Mouse (Mus musculus) stomach, postnatal 0 days (tissue): ENCODE measurements around the gene Apoa4. TPM values are rescaled to one million over a fixed set of nuclear protein-coding genes. Genes with fewer than 3 reads are reported as not detected.
A peak's percentile ranks its signal among the peaks of the same experiment; 100 is the strongest.

Experiments used
- ATAC-seq: fragments of 200-750 bp; cut with Nextera tagmentation; 2 replicates; pipeline ENCODE4 v1.8.0; 2017; ENCODE audit not compliant: low FRiP score, low TSS enrichment
- DNase-seq: peaks from one replicate; pipeline ENCODE4 v3.0.0-alpha.2; 2016; ENCODE audit warnings: low spot score
- H3K27ac ChIP-seq: fragments of 300-500 bp; sonication (generic); replicated peaks from 2 replicates; pipeline ENCODE4 v1.5.1; 2014; ENCODE audit warnings: mild to moderate bottlenecking, control low read depth
- H3K27me3 ChIP-seq: fragments of 300-500 bp; sonication (generic); 2 replicates; pipeline ENCODE4 v1.6.1; 2014; ENCODE audit warnings: low read length; ENCODE audit not compliant: control insufficient read depth, insufficient read depth
- H3K36me3 ChIP-seq: fragments of 300-500 bp; sonication (generic); 2 replicates; pipeline ENCODE4 v1.6.1; 2014; ENCODE audit warnings: low read length, mixed read lengths; ENCODE audit not compliant: control insufficient read depth, insufficient read depth
- H3K4me1 ChIP-seq: fragments of 300-500 bp; sonication (generic); replicated peaks from 2 replicates; pipeline ENCODE4 v1.6.1; 2014; ENCODE audit warnings: antibody characterized with exemption; ENCODE audit not compliant: control insufficient read depth, insufficient read depth
- H3K4me2 ChIP-seq: fragments of 300-500 bp; sonication (generic); replicated peaks from 2 replicates; pipeline ENCODE4 v1.6.1; 2014; ENCODE audit warnings: low read depth, mild to moderate bottlenecking, control low read depth, moderate library complexity
- H3K4me3 ChIP-seq: fragments of 300-500 bp; sonication (generic); 2 replicates; pipeline ENCODE4 v1.5.1; 2014; ENCODE audit warnings: low read depth, low read length, control low read depth
- H3K9ac ChIP-seq: fragments of 300-500 bp; sonication (generic); 2 replicates; pipeline ENCODE4 v1.6.1; 2014; ENCODE audit warnings: mild to moderate bottlenecking, low read length, control low read depth, mixed read lengths
- H3K9me3 ChIP-seq: fragments of 300-500 bp; sonication (generic); 2 replicates; pipeline ENCODE4 v1.6.1; 2016; ENCODE audit warnings: low read length; ENCODE audit not compliant: control insufficient read depth
- CTCF ChIP-seq: IDR thresholded peaks from 2 replicates; pipeline ENCODE4 v1.5.1; 2016; ENCODE audit warnings: antibody characterized with exemption, low read depth, mild to moderate bottlenecking, moderate library complexity
- EP300 ChIP-seq: optimal IDR thresholded peaks from 2 replicates; pipeline ENCODE3; 2016; ENCODE audit warnings: antibody characterized with exemption
- WGBS: fragments of 180-500 bp; shearing (Covaris S2); extraction: QIAGEN DNeasy Blood & Tissue Kit; methylation state at CpG from one replicate; pipeline ENCODE4 v1.1.7; 2014; 5-methylcytosine and 5-hydroxymethylcytosine counted together
- polyA plus RNA-seq: library from polyadenylated mRNA; unstranded; fragments of >200 nt; fragmentation: Nextera tagmentation; extraction: Ambion mirVana; gene quantifications from 2 replicates; pipeline ENCODE4 v1.2.1, GENCODE M21; 2015

Apoa4 gene
- polyA plus RNA-seq, 1 experiment from 2014 or later, result 20.3 TPM

DNA sequence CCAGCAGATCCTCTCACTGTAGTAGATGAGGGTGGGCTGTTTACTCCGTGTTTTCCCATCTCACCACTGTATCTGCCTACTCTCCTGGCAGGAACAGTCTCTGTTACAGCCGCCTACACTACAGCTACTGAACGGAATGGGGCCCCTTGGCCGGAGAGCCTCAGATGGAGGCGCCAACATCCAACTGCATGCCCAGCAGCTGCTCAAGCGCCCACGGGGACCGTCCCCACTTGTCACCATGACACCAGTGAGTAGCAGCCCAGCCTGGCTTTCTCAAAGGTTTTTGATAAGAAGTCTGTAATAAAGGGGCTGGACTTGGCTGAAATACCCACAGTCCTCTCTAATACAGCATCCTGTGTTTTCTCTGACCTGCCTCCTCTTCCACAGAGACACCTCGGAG, 42.0 kb upstream of the Apoa4 start:
- ATAC-seq (no peak), DNase-seq (no peak)
- Histone ChIP-seq H3K27ac (no peak overlapping the region), H3K9ac (no peak overlapping the region), H3K27me3 (no peaks in the 10 kb centered on the region), H3K4me3 (no peak overlapping the region), H3K4me1 (no peaks in the 10 kb centered on the region), H3K36me3 (peaks cover 23% of the 10 kb centered on the region), H3K9me3 (no peaks in the 10 kb centered on the region), H3K4me2 (no peak overlapping the region)
- 88% methylated on average over 9 of the region's 9 CpGs for WGBS
- TF ChIP-seq CTCF, result no peak
- no peak for TF ChIP-seq EP300

DNA sequence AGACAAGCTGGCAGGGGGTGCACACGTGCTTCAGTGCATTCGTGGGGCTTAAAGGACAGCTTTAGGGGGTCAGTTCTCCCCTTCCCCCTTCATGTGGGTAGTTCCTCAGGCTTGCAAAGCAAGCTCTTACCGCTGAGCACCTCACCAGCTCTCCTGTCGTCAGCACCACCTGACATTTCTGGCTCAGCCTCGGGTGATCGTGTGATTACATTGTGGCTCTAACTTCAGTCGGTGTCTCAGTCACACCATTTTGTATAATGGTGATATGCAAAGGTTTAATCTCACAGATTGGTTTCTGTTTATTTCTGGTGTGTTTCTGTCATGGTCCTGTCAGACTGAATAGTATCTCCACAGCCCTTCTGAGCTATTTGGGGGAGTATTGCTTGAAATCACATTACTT, 41.6 kb upstream of the Apoa4 start:
- Histone ChIP-seq H3K27ac (no peak overlapping the region), H3K9me3 (no peaks in the 10 kb centered on the region), H3K27me3 (no peaks in the 10 kb centered on the region), H3K4me3 (no peak overlapping the region), H3K4me1 (no peaks in the 10 kb centered on the region), H3K36me3 (peaks cover 25% of the 10 kb centered on the region), H3K4me2 (no peak overlapping the region), H3K9ac (no peak overlapping the region)
- WGBS, result 87% methylated on average over 7 of the region's 7 CpGs
- TF ChIP-seq EP300 (no peak), CTCF (no peak)
- ATAC-seq (no peak), DNase-seq (no peak)

DNA sequence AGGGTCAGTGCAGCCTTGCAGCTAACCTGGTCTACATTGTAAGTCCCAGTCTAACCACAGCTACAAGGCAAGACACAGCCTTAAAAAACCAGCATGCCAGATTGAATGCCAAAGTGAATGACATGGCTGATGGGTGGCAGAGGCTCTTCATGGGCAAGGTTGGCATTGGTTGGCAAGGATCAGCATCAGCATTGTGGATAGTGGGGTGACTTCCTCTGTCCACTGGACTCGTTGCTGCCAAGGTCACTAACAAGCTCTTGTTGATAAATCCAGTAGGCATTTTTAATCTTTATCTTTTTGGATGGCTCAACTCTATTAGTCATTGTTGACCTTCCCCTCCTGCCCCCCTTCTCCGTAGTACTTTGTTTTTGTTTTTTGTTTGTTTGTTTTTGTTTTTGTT, 40.9 kb upstream of the Apoa4 start:
- Histone ChIP-seq H3K4me3 (no peak overlapping the region), H3K36me3 (peaks cover 27% of the 10 kb centered on the region), H3K9me3 (no peaks in the 10 kb centered on the region), H3K4me2 (no peak overlapping the region), H3K4me1 (no peaks in the 10 kb centered on the region), H3K27ac (no peak overlapping the region), H3K27me3 (no peaks in the 10 kb centered on the region), H3K9ac (no peak overlapping the region)
- DNase-seq (no peak), ATAC-seq (no peak)
- TF ChIP-seq EP300 (no peak), CTCF (no peak)
- WGBS, result 76% methylated on average over 2 of the region's 2 CpGs

DNA sequence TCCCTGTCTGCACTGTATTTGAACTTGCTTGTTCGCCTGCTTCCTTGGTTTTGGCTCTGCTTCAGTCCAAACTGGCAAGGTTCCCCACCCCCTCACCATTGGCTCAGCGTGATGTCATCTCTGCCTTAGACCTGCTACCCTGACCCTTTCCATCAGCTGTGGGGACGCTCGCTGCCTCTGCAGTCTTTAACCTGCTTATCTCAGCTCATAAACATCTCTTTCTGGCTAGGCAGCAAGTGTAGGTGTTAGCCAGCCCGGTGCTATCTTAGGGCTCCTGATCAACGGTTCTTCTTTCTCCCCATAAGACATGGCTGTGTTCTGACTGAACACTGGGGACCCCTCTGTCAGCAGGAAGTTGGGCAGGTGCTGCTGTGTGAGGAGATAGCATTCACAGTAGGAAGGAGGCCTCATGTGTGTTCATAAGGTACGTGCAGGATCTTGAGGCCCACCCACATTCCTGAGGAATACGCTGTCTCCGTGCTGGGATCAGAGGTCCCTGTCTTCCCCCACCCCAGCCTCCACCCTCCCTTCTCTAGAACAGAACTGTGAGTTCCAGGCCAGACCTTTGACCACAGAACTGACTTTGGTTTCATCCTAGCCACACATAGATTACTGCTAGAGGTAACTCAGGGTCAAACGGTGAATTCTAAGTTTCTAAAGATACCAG, 33.5 kb upstream of the Apoa4 start:
- Histone ChIP-seq H3K4me1 (no peaks in the 10 kb centered on the region), H3K27ac (no peak overlapping the region), H3K9me3 (no peaks in the 10 kb centered on the region), H3K9ac (no peak overlapping the region), H3K36me3 (peaks cover 17% of the 10 kb centered on the region), H3K4me2 (no peak overlapping the region), H3K4me3 (no peak overlapping the region), H3K27me3 (no peaks in the 10 kb centered on the region)
- ATAC-seq (peak; percentile 66), DNase-seq (no peak)
- TF ChIP-seq CTCF (no peak), EP300 (no peak)
- 41% methylated on average over 10 of the region's 10 CpGs for WGBS

DNA sequence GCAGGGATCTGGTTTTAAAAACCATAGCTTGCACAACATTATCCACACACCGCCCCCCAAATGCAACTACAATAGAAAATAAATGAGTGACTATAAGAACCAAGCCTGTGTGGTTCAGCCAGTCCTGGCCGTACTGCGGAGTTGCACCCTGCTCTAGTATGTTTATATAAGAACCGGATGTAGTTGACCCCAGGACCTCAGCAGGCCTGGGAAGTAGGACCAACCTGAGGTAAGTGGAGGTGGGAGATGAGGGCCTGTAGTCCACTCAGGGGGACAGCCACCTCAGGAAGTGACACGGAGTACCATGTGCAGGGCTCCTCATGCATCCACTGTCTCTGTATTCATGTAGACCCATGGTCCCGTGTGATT, 33.0 kb upstream of the Apoa4 start:
- no peaks in the 10 kb centered on the region for H3K4me1 ChIP-seq
- peak; percentile 40; the same call in 1 of the 2 replicates for ATAC-seq
- no peak for TF ChIP-seq CTCF
- no peak for TF ChIP-seq EP300
- H3K4me3 ChIP-seq, result no peak overlapping the region
- H3K4me2 ChIP-seq, result no peak overlapping the region
- DNase-seq, result no peak
- WGBS, result 50% methylated on average over 6 of the region's 6 CpGs
- H3K36me3 ChIP-seq, result peaks cover 17% of the 10 kb centered on the region
- no peak overlapping the region for H3K27ac ChIP-seq
- no peaks in the 10 kb centered on the region for H3K9me3 ChIP-seq
- H3K9ac ChIP-seq, result no peak overlapping the region
- H3K27me3 ChIP-seq, result no peaks in the 10 kb centered on the region

DNA sequence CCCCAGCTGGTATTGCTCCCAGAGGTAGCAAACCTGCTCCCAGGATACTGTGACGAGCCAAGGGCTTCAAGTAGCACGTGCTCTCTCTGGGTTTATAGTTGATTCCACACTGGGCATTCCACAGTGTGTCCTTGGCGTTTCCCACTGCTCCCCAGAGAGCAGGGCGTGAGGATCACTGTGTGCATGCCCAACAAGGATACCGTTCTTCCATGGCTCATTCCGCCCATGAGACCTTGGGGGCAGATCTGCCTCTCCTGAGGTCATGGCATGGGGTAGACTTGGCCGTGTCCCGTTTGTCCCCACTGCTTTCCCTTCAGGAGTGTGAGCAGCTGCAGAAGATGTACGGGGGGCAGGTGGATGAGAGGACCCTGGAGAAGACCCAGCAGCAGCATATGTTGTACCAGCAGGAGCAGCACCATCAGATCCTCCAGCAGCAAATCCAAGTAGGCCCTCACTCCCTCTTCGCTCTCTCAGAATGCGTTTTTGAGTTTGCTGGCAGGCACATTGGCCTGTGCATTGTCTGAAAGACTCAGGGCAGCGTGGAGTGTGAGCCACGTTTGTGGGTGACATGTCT, 32.0 kb upstream of the Apoa4 start:
- DNase-seq (no peak), ATAC-seq (no peak)
- Histone ChIP-seq H3K4me1 (no peaks in the 10 kb centered on the region), H3K27me3 (no peaks in the 10 kb centered on the region), H3K36me3 (peaks cover 17% of the 10 kb centered on the region), H3K9ac (no peak overlapping the region), H3K9me3 (no peaks in the 10 kb centered on the region), H3K27ac (no peak overlapping the region), H3K4me3 (no peak overlapping the region), H3K4me2 (no peak overlapping the region)
- 88% methylated on average over 13 of the region's 13 CpGs for WGBS
- TF ChIP-seq EP300 (no peak), CTCF (no peak)
